Mouse (Mus musculus): ENCODE results near the gene Olfr1085. TPM values are rescaled to one million over a fixed set of nuclear protein-coding genes. Genes with fewer than 3 reads are reported as not detected.
"Not testable (repeated sequence)": the region's sequence is repeated elsewhere in the genome, so short reads cannot be mapped to it uniquely, and the experiment has no call there.

Olfr1085 gene
- not detected for total RNA-seq (2021)

GRCm38 (mm10) chr2:86661919-86662318 lies at the start of gene Olfr1085:
Gene Olfr1085, minus strand, starts transcription at chr2:86662019.
- intact Hi-C loops (cut with DNase I): no loop called here
- no peak for DNase-seq (ENCODE audit: low spot score in 2 of 2)

GRCm38 (mm10) chr2:86698295-86698694 lies 36.5 kb upstream of the Olfr1085 start, which contains the start of gene Olfr1087:
Gene Olfr1087, minus strand, starts transcription at chr2:86698395.
- intact Hi-C loops (cut with DNase I): no loop called here
- DNase-seq (ENCODE audit: low spot score in 2 of 2): no peak

- intact Hi-C loops (cut with DNase I): no loop called here
- DNase-seq (ENCODE audit: low spot score in 2 of 2): no peak
These were observed 18.2 kb upstream of the Olfr1085 start, which contains the start of gene Olfr1086 for GRCm38 (mm10) chr2:86679992-86680391. Gene Olfr1086, minus strand, starts transcription at chr2:86680092.

GRCm38 (mm10) chr2:86639625-86640024 lies 22.2 kb downstream of the Olfr1085 start, which contains the start of gene Olfr1084:
Gene Olfr1084, minus strand, starts transcription at chr2:86639725.
- DNase-seq (ENCODE audit: low spot score in 2 of 2); intact Hi-C loops (cut with DNase I): not testable (repeated sequence)

Other genes starting within 250 kb of the Olfr1085 start
- gene Olfr1061, start 248.0 kb downstream of the Olfr1085 start, total RNA-seq (2021): not detected
- not detected for gene Olfr1062, start 235.3 kb downstream of the Olfr1085 start, total RNA-seq (2021)
- gene Olfr1065, start 211.4 kb downstream of the Olfr1085 start, total RNA-seq (2021): not detected
- not detected for gene Olfr1066, start 205.8 kb downstream of the Olfr1085 start, total RNA-seq (2021)
- not detected for gene Olfr228, start 174.6 kb downstream of the Olfr1085 start, total RNA-seq (2021)
- gene Olfr1076, start 153.6 kb downstream of the Olfr1085 start, total RNA-seq (2021): not detected
- not detected for gene Olfr1079, start 119.5 kb downstream of the Olfr1085 start, total RNA-seq (2021)
- gene Olfr1080, start 103.8 kb downstream of the Olfr1085 start, total RNA-seq (2021): not detected
- gene Olfr1082, start 63.1 kb downstream of the Olfr1085 start, total RNA-seq (2021): not detected
- gene Olfr1084, start 22.3 kb downstream of the Olfr1085 start, total RNA-seq (2021): not detected
- gene Olfr1086, start 18.1 kb upstream of the Olfr1085 start, total RNA-seq (2021): not detected
- gene Olfr1087, start 36.4 kb upstream of the Olfr1085 start, total RNA-seq (2021): not detected
- not detected for gene Olfr1089, start 71.7 kb upstream of the Olfr1085 start, total RNA-seq (2021)
- gene Olfr1090, start 97.0 kb upstream of the Olfr1085 start, total RNA-seq (2021): not detected
- not detected for gene Olfr1093, start 120.5 kb upstream of the Olfr1085 start, total RNA-seq (2021)
- not detected for gene Olfr141, start 148.0 kb upstream of the Olfr1085 start, total RNA-seq (2021)
- gene Olfr1094, start 162.6 kb upstream of the Olfr1085 start, total RNA-seq (2021): not detected
- not detected for gene Olfr1095, start 189.7 kb upstream of the Olfr1085 start, total RNA-seq (2021)
- not detected for gene Gm13723, start 212.8 kb upstream of the Olfr1085 start, total RNA-seq (2021)
- not detected for gene Olfr1097, start 230.2 kb upstream of the Olfr1085 start, total RNA-seq (2021)

Data from left cerebral cortex, postnatal 25 days (tissue).